In the genomic region with DNA sequence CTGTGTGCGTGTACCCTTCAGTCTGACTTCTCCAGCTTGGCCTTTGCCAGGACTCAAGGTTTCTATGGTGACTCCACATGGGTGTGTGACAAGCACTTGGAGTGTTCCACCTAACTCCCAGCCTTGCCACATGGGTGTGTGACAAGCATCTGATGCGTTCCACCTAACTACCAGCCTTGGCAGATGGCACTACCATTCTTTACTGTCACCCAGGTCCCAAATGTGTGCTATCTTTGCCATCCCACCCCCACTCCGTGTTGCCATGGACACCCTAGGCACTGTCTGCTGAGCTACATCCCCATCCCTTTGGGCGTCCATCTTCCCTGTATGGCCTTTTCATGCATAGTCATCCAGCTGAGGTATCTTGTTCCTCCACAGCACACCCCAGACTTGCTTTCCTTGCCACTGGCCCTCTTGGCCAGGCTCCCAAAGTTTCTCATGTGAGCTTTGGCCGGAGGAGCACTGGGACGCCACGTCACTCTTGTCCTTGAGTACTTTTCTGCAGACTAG, we compare ENCODE assay signal across 8 mouse cellular contexts. TPM values are rescaled to one million over a fixed set of nuclear protein-coding genes. Genes with fewer than 3 reads are reported as not detected.
A peak's percentile ranks its signal among the peaks of the same experiment; 100 is the strongest.
DNase-seq lines count a peak whose midpoint lies in the region; ATAC-seq and TF ChIP-seq lines count a peak whose summit lies in the region.
"Had no signal": no experiment of that assay in that cellular context is flagged by ENCODE, and none has a peak within 500 bp of the region (broad histone marks: within the 10 kb centered on the region; RNA-seq: fewer than 3 reads in every experiment).

No protein-coding gene starts in this region.

- H3K9ac ChIP-seq in kidney, embryonic 15.5 days, result no peak overlapping the region
- H3K9ac ChIP-seq: limb, embryonic 15.5 days had no signal

- H3K4me3 ChIP-seq in kidney, embryonic 15.5 days (replicated peaks), result no peak overlapping the region
- H3K4me3 ChIP-seq in left cerebral cortex, adult 2 months, result no peak overlapping the region
- H3K4me3 ChIP-seq: limb, embryonic 15.5 days had no signal

- intact Hi-C loops in left cerebral cortex, adult 2 months (cut with DNase I), result no loop called here

- H3K4me1 ChIP-seq in kidney, embryonic 15.5 days, result peaks cover 64% of the 10 kb centered on the region

- no peaks in the 10 kb centered on the region for H3K9me3 ChIP-seq in kidney, embryonic 15.5 days (replicated peaks)
- H3K9me3 ChIP-seq: limb, embryonic 15.5 days had no signal

- WGBS in kidney, embryonic 15.5 days, result 80% methylated on average over 7 of the region's 7 CpGs

- DNase-seq in kidney, adult 11 months, result peak; percentile 60
- peak; percentile 84 for DNase-seq in brain, adult 2 months (ENCODE audit: low read depth, low spot score)
- peak; percentile 46 to 75 for DNase-seq in frontal cortex, postnatal 36 days (ENCODE audit: low spot score in 2 of 2)
- peak; percentile 30 to 48 for DNase-seq in left cerebral cortex, adult 2 months (ENCODE audit: extremely low spot score in 1 of 2, low spot score in 2 of 2)
- DNase-seq in urinary bladder, adult 2 months (ENCODE audit: low spot score), result no peak

- H3K4me2 ChIP-seq in kidney, embryonic 15.5 days, result no peak overlapping the region
- H3K4me2 ChIP-seq: limb, embryonic 15.5 days had no signal

- H3K27ac ChIP-seq in kidney, embryonic 15.5 days, result no peak overlapping the region
- peak overlapping the region; percentile 66 for H3K27ac ChIP-seq in left cerebral cortex, adult 2 months
- H3K27ac ChIP-seq: limb, embryonic 15.5 days had no signal

- TF ChIP-seq CTCF in left cerebral cortex, adult 2 months (IDR thresholded peaks at IDR 0.05), result no peak

- no peak for ATAC-seq in kidney, embryonic 15.5 days (replicated peaks; ENCODE audit: low FRiP score)
- no peak for ATAC-seq in inflammation-experienced regulatory T-cells, adult 6 months

- H3K27me3 ChIP-seq in kidney, embryonic 15.5 days, result no peaks in the 10 kb centered on the region
- H3K27me3 ChIP-seq: limb, embryonic 15.5 days had no signal

- H3K36me3 ChIP-seq in kidney, embryonic 15.5 days, result peaks cover 9% of the 10 kb centered on the region; the same call in 1 of the 2 replicates
- H3K36me3 ChIP-seq: limb, embryonic 15.5 days had no signal

RNA-seq across cellular contexts. Expression of a gene that starts 23.5 kb away (rescaled TPM):
- polyA plus RNA-seq in kidney, embryonic 15.5 days (2015; fragmentation: Nextera tagmentation; extraction: Ambion mirVana), result 9.8 and 11.0 TPM in 2 replicates
- 100 to 1,000 TPM; 102 to 119 TPM for total RNA-seq in left cerebral cortex, adult 2 months (2021)
- polyA plus RNA-seq in inflammation-experienced regulatory T-cells, adult 6 months (2017; shearing (Covaris generic)), result 1 to 10 TPM; 3.4 to 5.0 (median 4.3) TPM
- 23.2 and 31.7 TPM in 2 replicates for polyA plus RNA-seq in urinary bladder, adult 2 months (2012; rRNA removed)
